Mouse (Mus musculus) T-helper 2 cell (primary cell): Measurements from ENCODE around the gene Calb2.

Experiments
- in situ Hi-C: fragments of 300-600 bp; cut with MboI, MseI; formaldehyde crosslinking; loops from one replicate; pipeline ENCODE4 v1.15.1; 2025; ENCODE audit warnings: high pct_unique_total_duplicates

Calb2 gene

GRCm38 (mm10) chr8:110130537-110130936 is 37.5 kb downstream of the Calb2 start:
- in situ Hi-C loops = loop anchor here (25.0 kb wide), 1 partner anchor 357 kb away; no protein-coding TSS in a partner anchor

GRCm38 (mm10) chr8:110119715-110120114 is 48.3 kb downstream of the Calb2 start:
- in situ Hi-C loops = no loop called here

GRCm38 (mm10) chr8:110102653-110103052 is 65.4 kb downstream of the Calb2 start, which contains the start of gene Gm17720:
TSS of gene Gm17720 (minus strand) at chr8:110102753.
- in situ Hi-C loops = no loop called here

- in situ Hi-C loops = no loop called here
Measured at GRCm38 (mm10) chr8:110101676-110102075, 66.3 kb downstream of the Calb2 start.

- in situ Hi-C loops = no loop called here
Measured at GRCm38 (mm10) chr8:110100907-110101306, 67.1 kb downstream of the Calb2 start, which contains the start of gene Gm21964. TSS of gene Gm21964 (plus strand) at chr8:110101207.

GRCm38 (mm10) chr8:110091869-110092268 is 76.1 kb downstream of the Calb2 start:
- in situ Hi-C loops = no loop called here
